Mouse (Mus musculus): ENCODE data around the gene 2300003K06Rik. TPM values are rescaled to one million over a fixed set of nuclear protein-coding genes. Genes with fewer than 3 reads are reported as not detected.
"Not testable (repeated sequence)": the region's sequence is repeated elsewhere in the genome, so short reads cannot be mapped to it uniquely, and the experiment has no call there.

2300003K06Rik gene
- not detected in 2 replicates for polyA plus RNA-seq (2015; fragmentation: Nextera tagmentation; extraction: Ambion mirVana)

GRCm38 (mm10) chr11:99837966-99838365, at the start of gene 2300003K06Rik:
2300003K06Rik (minus strand) TSS chr11:99838066.
- H3K4me1 ChIP-seq (replicated peaks) = no peaks in the 10 kb centered on the region

GRCm38 (mm10) chr11:99878887-99879286, 41.0 kb upstream of the 2300003K06Rik start, which contains the start of gene Gm11567:
Gm11567 (plus strand) TSS chr11:99879187.
- not testable (repeated sequence) for H3K36me3 ChIP-seq; H3K27ac ChIP-seq (replicated peaks); H3K4me1 ChIP-seq (replicated peaks); H3K27me3 ChIP-seq; H3K9ac ChIP-seq; H3K9me3 ChIP-seq; H3K4me2 ChIP-seq; H3K4me3 ChIP-seq; ATAC-seq (ENCODE audit: low FRiP score, low read depth)
- 67% methylated on average over 1 of the region's 1 CpGs for WGBS

More at GRCm38 (mm10) chr11:99837966-99838365, at the start of gene 2300003K06Rik:
- Histone ChIP-seq H3K27ac (replicated peaks) (no peak within 1 kb of the TSS), H3K27me3 (no peaks in the 10 kb centered on the region), H3K9ac (no peak within 1 kb of the TSS), H3K4me2 (no peak within 1 kb of the TSS), H3K4me3 (no peak within 1 kb of the TSS), H3K36me3 (no peaks in the 10 kb centered on the region), H3K9me3 (no peaks in the 10 kb centered on the region)
- no peak for ATAC-seq (ENCODE audit: low FRiP score, low read depth)
- 78% methylated on average over 1 of the region's 1 CpGs for WGBS

DNA sequence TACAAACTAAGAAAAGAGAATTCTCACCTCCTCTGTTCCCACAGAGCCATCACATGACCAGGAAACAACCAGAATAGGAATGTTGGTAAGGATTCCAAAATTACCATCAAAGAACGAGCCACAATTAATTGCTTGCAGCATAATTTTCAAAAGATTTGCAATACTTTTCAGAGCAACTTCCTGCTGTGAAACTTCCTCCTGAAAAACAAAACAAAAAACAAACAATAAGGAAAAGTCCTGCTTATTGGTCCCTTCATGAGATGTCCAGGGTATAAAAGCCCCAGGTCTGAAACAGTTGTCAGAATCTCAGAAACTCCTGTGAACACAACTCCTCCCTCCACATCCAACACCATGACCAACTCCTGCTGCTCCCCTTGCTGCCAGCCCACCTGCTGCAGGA, 35.2 kb upstream of the 2300003K06Rik start, which contains the start of gene Krtap9-1:
Gene Krtap9-1, plus strand, starts transcription at position 301 of the 400 bp plus-strand sequence.
- not testable (repeated sequence) for H3K27me3 ChIP-seq; H3K4me3 ChIP-seq; H3K36me3 ChIP-seq; H3K9ac ChIP-seq; H3K9me3 ChIP-seq; H3K4me1 ChIP-seq (replicated peaks); H3K4me2 ChIP-seq; H3K27ac ChIP-seq (replicated peaks); ATAC-seq (ENCODE audit: low FRiP score, low read depth)
- 86% methylated on average over 1 of the region's 1 CpGs for WGBS

GRCm38 (mm10) chr11:99864176-99864575, 26.3 kb upstream of the 2300003K06Rik start, which contains the start of gene Gm11559:
Gm11559 (plus strand) TSS chr11:99864476.
- H3K4me2 ChIP-seq; H3K4me1 ChIP-seq (replicated peaks); H3K9me3 ChIP-seq; H3K27ac ChIP-seq (replicated peaks); ATAC-seq (ENCODE audit: low FRiP score, low read depth); H3K27me3 ChIP-seq; H3K9ac ChIP-seq; H3K36me3 ChIP-seq; H3K4me3 ChIP-seq: not testable (repeated sequence)
- 69% methylated on average over 1 of the region's 1 CpGs for WGBS

DNA sequence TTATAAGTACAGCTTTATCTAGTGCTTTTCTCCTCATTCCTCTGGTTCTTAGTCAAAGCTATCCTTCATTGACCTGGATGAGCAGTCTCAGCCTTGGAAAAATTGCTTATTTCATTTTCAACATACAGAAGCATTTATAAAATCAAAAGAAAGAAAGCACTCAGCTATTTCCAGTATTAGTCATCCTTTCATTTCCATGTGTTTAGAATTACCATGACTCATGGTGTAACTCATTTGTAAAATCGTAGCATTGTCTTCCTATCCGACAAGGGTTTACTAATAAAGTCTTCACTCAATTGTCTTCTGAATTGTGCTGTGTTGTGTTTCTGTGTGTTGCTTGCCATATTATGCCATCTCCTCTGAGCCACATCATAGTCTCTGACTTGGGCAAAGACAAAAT, 20.9 kb upstream of the 2300003K06Rik start:
- no peak overlapping the region for H3K27ac ChIP-seq (replicated peaks)
- no peak overlapping the region for H3K9ac ChIP-seq
- no peak for ATAC-seq (ENCODE audit: low FRiP score, low read depth)
- H3K36me3 ChIP-seq = no peaks in the 10 kb centered on the region
- no peaks in the 10 kb centered on the region for H3K4me1 ChIP-seq (replicated peaks)
- no peak overlapping the region for H3K4me2 ChIP-seq
- WGBS = 82% methylated on average over 2 of the region's 2 CpGs
- no peaks in the 10 kb centered on the region for H3K9me3 ChIP-seq
- H3K4me3 ChIP-seq = no peak overlapping the region
- H3K27me3 ChIP-seq = no peaks in the 10 kb centered on the region

DNA sequence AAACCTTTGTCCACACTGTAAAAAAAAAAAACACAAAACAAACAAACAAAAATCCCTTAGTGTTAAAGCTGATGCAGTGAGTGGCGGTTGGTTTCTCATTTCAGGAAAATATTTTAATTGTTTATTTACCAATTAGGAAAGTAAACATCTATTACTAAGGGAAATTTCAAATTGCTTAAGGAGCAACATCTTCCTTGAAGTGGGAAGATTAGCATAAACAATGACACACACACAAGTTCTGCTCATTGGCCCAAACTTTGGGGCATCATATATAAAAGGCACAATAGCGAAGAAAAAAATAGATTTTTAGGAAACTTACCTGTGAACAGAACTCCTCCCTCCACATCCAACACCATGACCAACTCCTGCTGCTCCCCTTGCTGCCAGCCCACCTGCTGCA, 19.8 kb upstream of the 2300003K06Rik start, which contains the start of gene Gm11568:
Gene Gm11568, plus strand, starts transcription at position 301 of the 400 bp plus-strand sequence.
- Histone ChIP-seq H3K27ac (replicated peaks) (no peak within 1 kb of the TSS), H3K4me2 (no peak within 1 kb of the TSS), H3K36me3 (no peaks in the 10 kb centered on the region), H3K9ac (no peak within 1 kb of the TSS), H3K4me1 (replicated peaks) (no peaks in the 10 kb centered on the region), H3K9me3 (no peaks in the 10 kb centered on the region), H3K27me3 (no peaks in the 10 kb centered on the region), H3K4me3 (no peak within 1 kb of the TSS)
- ATAC-seq (ENCODE audit: low FRiP score, low read depth) = no peak
- WGBS = 98% methylated on average over 2 of the region's 2 CpGs

DNA sequence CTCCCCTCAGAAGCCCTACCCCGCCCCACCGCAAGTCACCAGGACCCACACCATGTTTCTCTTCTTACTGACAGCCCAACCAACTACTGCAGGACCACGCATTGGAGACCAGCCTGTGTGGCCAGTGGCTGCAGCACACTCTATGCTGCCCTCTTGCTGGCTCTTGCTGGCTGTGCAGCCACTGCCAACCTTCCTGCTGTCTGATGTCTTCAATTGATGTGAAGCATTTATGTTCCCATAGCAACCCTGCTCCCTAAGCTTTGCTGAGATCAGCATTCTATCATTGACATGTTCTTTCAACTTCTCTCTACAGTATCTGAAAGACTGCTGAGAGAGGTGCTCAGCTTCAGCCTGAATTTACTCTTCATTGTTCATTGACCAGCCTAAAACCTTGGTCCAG, 16.3 kb upstream of the 2300003K06Rik start:
- H3K27ac ChIP-seq (replicated peaks) = no peak overlapping the region
- no peak overlapping the region for H3K4me2 ChIP-seq
- ATAC-seq (ENCODE audit: low FRiP score, low read depth) = no peak
- WGBS = 65% methylated on average over 3 of the region's 3 CpGs
- H3K9ac ChIP-seq = no peak overlapping the region
- H3K4me3 ChIP-seq = no peak overlapping the region
- H3K36me3 ChIP-seq = no peaks in the 10 kb centered on the region
- no peaks in the 10 kb centered on the region for H3K27me3 ChIP-seq
- H3K9me3 ChIP-seq = no peaks in the 10 kb centered on the region
- H3K4me1 ChIP-seq (replicated peaks) = no peaks in the 10 kb centered on the region

- H3K36me3 ChIP-seq = no peaks in the 10 kb centered on the region
- no peak within 1 kb of the TSS for H3K9ac ChIP-seq
- no peaks in the 10 kb centered on the region for H3K9me3 ChIP-seq
- H3K27me3 ChIP-seq = no peaks in the 10 kb centered on the region
- no peak within 1 kb of the TSS for H3K4me2 ChIP-seq
- no peaks in the 10 kb centered on the region for H3K4me1 ChIP-seq (replicated peaks)
- H3K27ac ChIP-seq (replicated peaks) = no peak within 1 kb of the TSS
- H3K4me3 ChIP-seq = no peak within 1 kb of the TSS
- ATAC-seq (ENCODE audit: low FRiP score, low read depth) = no peak
Observed at GRCm38 (mm10) chr11:99851508-99851907, 13.6 kb upstream of the 2300003K06Rik start, which contains the start of gene Krtap4-16. Krtap4-16 (minus strand) TSS chr11:99851608.

GRCm38 (mm10) chr11:99846746-99847145, 8.9 kb upstream of the 2300003K06Rik start:
- no peaks in the 10 kb centered on the region for H3K36me3 ChIP-seq

GRCm38 (mm10) chr11:99842185-99842584, 4.3 kb upstream of the 2300003K06Rik start:
- ATAC-seq (ENCODE audit: low FRiP score, low read depth) = no peak

More at GRCm38 (mm10) chr11:99846746-99847145, 8.9 kb upstream of the 2300003K06Rik start:
- Histone ChIP-seq H3K4me3 (no peak overlapping the region), H3K27me3 (no peaks in the 10 kb centered on the region), H3K4me2 (no peak overlapping the region), H3K9ac (no peak overlapping the region), H3K9me3 (no peaks in the 10 kb centered on the region), H3K4me1 (replicated peaks) (no peaks in the 10 kb centered on the region), H3K27ac (replicated peaks) (no peak overlapping the region)
- no peak for ATAC-seq (ENCODE audit: low FRiP score, low read depth)
- WGBS = 95% methylated on average over 2 of the region's 2 CpGs

GRCm38 (mm10) chr11:99815566-99815965, 22.3 kb downstream of the 2300003K06Rik start, which contains the start of gene Gm11564:
Gm11564 (minus strand) TSS chr11:99815666.
- not testable (repeated sequence) for H3K4me1 ChIP-seq (replicated peaks); H3K36me3 ChIP-seq; ATAC-seq (ENCODE audit: low FRiP score, low read depth); H3K27me3 ChIP-seq; H3K27ac ChIP-seq (replicated peaks); H3K9me3 ChIP-seq; H3K9ac ChIP-seq; H3K4me3 ChIP-seq; H3K4me2 ChIP-seq
- WGBS = 90% methylated on average over 2 of the region's 2 CpGs

More at GRCm38 (mm10) chr11:99842185-99842584, 4.3 kb upstream of the 2300003K06Rik start:
- no peaks in the 10 kb centered on the region for H3K4me1 ChIP-seq (replicated peaks)
- H3K27me3 ChIP-seq = no peaks in the 10 kb centered on the region
- H3K36me3 ChIP-seq = no peaks in the 10 kb centered on the region
- no peak overlapping the region for H3K4me3 ChIP-seq
- H3K4me2 ChIP-seq = no peak overlapping the region
- no peak overlapping the region for H3K9ac ChIP-seq
- no peak overlapping the region for H3K27ac ChIP-seq (replicated peaks)
- no peaks in the 10 kb centered on the region for H3K9me3 ChIP-seq
- 77% methylated on average over 1 of the region's 1 CpGs for WGBS

DNA sequence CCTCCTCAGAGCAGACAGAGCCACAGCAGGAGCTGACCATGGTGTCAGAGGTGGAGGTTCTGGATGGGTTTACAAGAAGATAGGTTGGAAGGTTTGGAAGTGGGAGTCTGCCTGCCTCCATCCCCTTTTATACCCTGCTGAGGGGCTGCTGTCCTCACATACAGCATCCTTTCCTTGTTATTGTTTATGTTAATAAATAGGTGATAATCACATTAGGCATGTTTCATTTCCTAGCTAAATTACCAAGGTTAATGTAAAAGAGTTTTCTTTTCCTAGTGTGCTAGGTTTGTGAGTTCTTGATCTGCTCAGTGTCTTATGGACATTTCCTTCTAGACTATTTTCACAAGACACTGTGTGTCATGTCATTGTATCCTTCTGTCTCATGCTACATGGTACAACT, 28.1 kb downstream of the 2300003K06Rik start, which contains the start of gene Krtap4-13:
Gene Krtap4-13, minus strand, starts transcription at position 101 of the 400 bp plus-strand sequence.
- H3K4me3 ChIP-seq; H3K9ac ChIP-seq; H3K4me2 ChIP-seq; ATAC-seq (ENCODE audit: low FRiP score, low read depth); H3K4me1 ChIP-seq (replicated peaks); H3K27ac ChIP-seq (replicated peaks); H3K36me3 ChIP-seq; H3K27me3 ChIP-seq; H3K9me3 ChIP-seq: not testable (repeated sequence)

GRCm38 (mm10) chr11:99804346-99804745, 33.5 kb downstream of the 2300003K06Rik start, which contains the start of gene Gm11554:
Gm11554 (minus strand) TSS chr11:99804446.
- no CpG with 5 or more reads among the region's 1 CpGs for WGBS
- not testable (repeated sequence) for H3K4me3 ChIP-seq; H3K4me2 ChIP-seq; H3K27me3 ChIP-seq; H3K27ac ChIP-seq (replicated peaks); H3K9ac ChIP-seq; ATAC-seq (ENCODE audit: low FRiP score, low read depth); H3K9me3 ChIP-seq; H3K4me1 ChIP-seq (replicated peaks); H3K36me3 ChIP-seq

Measured in hindbrain, embryonic 15.5 days (tissue).